Mouse (Mus musculus) liver, embryonic 15.5 days (tissue): ENCODE results near the gene Qrfp. TPM values are rescaled to one million over a fixed set of nuclear protein-coding genes. Genes with fewer than 3 reads are reported as not detected.

Source experiments
- ATAC-seq: fragments of 200-750 bp; cut with Nextera tagmentation; 2 replicates; pipeline ENCODE4 v1.8.0; 2017; ENCODE audit warnings: moderate number of reproducible peaks, mild to moderate bottlenecking, moderate library complexity; ENCODE audit not compliant: insufficient read depth
- H3K27ac ChIP-seq: fragments of 300-500 bp; sonication (generic); replicated peaks from 2 replicates; pipeline ENCODE4 v1.5.1; 2015; ENCODE audit warnings: mild to moderate bottlenecking, inconsistent platforms
- H3K27me3 ChIP-seq: fragments of 300-500 bp; sonication (generic); 2 replicates; pipeline ENCODE4 v1.6.1; 2015; ENCODE audit warnings: mild to moderate bottlenecking, inconsistent platforms
- H3K36me3 ChIP-seq: fragments of 300-500 bp; sonication (generic); replicated peaks from 2 replicates; pipeline ENCODE4 v1.6.1; 2015; ENCODE audit warnings: moderate library complexity, mild to moderate bottlenecking, inconsistent platforms
- H3K4me1 ChIP-seq: fragments of 300-500 bp; sonication (generic); replicated peaks from 2 replicates; pipeline ENCODE4 v1.6.1; 2015; ENCODE audit warnings: inconsistent platforms
- H3K4me2 ChIP-seq: fragments of 300-500 bp; sonication (generic); 2 replicates; pipeline ENCODE4 v1.6.1; 2015; ENCODE audit warnings: moderate library complexity, mild to moderate bottlenecking, inconsistent platforms
- H3K4me3 ChIP-seq: fragments of 300-500 bp; sonication (generic); replicated peaks from 2 replicates; pipeline ENCODE4 v1.5.1; 2015; ENCODE audit warnings: mild to moderate bottlenecking, inconsistent platforms
- H3K9ac ChIP-seq: fragments of 300-500 bp; sonication (generic); 2 replicates; pipeline ENCODE4 v1.6.1; 2015; ENCODE audit warnings: moderate library complexity, mild to moderate bottlenecking, inconsistent platforms
- H3K9me3 ChIP-seq: fragments of 300-500 bp; sonication (generic); replicated peaks from 2 replicates; pipeline ENCODE4 v1.6.1; 2016; ENCODE audit warnings: inconsistent platforms
- WGBS: fragments of 180-500 bp; shearing (Covaris S2); methylation state at CpG from one replicate; pipeline ENCODE4 v1.1.7; 2015; ENCODE audit warnings: mixed read lengths; ENCODE audit not compliant: insufficient replicate concordance; 5-methylcytosine and 5-hydroxymethylcytosine counted together
- polyA plus RNA-seq: library from polyadenylated mRNA; unstranded; fragments of >200 nt; fragmentation: Nextera tagmentation; extraction: Ambion mirVana; gene quantifications from 2 replicates; pipeline ENCODE4 v1.2.1, GENCODE M21; 2015

Qrfp gene
- polyA plus RNA-seq, 1 experiment from 2014 or later, result 0.08 TPM

- ATAC-seq, result no peak
- Histone ChIP-seq H3K4me3 (no peak overlapping the region), H3K27me3 (no peaks in the 10 kb centered on the region), H3K4me2 (peak overlapping the region; percentile 30), H3K9me3 (no peaks in the 10 kb centered on the region), H3K36me3 (no peaks in the 10 kb centered on the region), H3K27ac (peak overlapping the region; percentile 25; the same call in 1 of the 2 replicates), H3K4me1 (peaks cover 64% of the 10 kb centered on the region), H3K9ac (0 out of 2 replicates have a peak overlapping the region, but pooled peaks have one; percentile 2)
- 21% methylated on average over 4 of the region's 4 CpGs for WGBS
Observed at GRCm38 (mm10) chr2:31769115-31769514, 41.3 kb downstream of the Qrfp start.

- no peak overlapping the region for H3K27ac ChIP-seq
- H3K4me1 ChIP-seq, result peaks cover 70% of the 10 kb centered on the region
- no peak for ATAC-seq
- no peak overlapping the region for H3K9ac ChIP-seq
- no peaks in the 10 kb centered on the region for H3K36me3 ChIP-seq
- H3K27me3 ChIP-seq, result no peaks in the 10 kb centered on the region
- WGBS, result 62% methylated on average over 4 of the region's 4 CpGs
- no peaks in the 10 kb centered on the region for H3K9me3 ChIP-seq
- H3K4me2 ChIP-seq, result no peak overlapping the region
- no peak overlapping the region for H3K4me3 ChIP-seq
Observed at GRCm38 (mm10) chr2:31767815-31768214, 42.6 kb downstream of the Qrfp start.

GRCm38 (mm10) chr2:31767104-31767503 lies 43.3 kb downstream of the Qrfp start:
- H3K4me1 ChIP-seq, result peaks cover 70% of the 10 kb centered on the region
- H3K27me3 ChIP-seq, result no peaks in the 10 kb centered on the region
- H3K4me2 ChIP-seq, result no peak overlapping the region
- no peak for ATAC-seq
- H3K4me3 ChIP-seq, result no peak overlapping the region
- H3K9me3 ChIP-seq, result no peaks in the 10 kb centered on the region
- 83% methylated on average over 6 of the region's 6 CpGs for WGBS
- H3K36me3 ChIP-seq, result no peaks in the 10 kb centered on the region
- H3K9ac ChIP-seq, result no peak overlapping the region
- no peak overlapping the region for H3K27ac ChIP-seq

GRCm38 (mm10) chr2:31763271-31763670 lies 47.1 kb downstream of the Qrfp start:
- no peaks in the 10 kb centered on the region for H3K27me3 ChIP-seq
- WGBS, result 25% methylated on average over 2 of the region's 2 CpGs
- H3K4me3 ChIP-seq, result no peak overlapping the region
- ATAC-seq, result no peak
- H3K9ac ChIP-seq, result no peak overlapping the region
- H3K27ac ChIP-seq, result 0 out of 2 replicates have a peak overlapping the region, but pooled peaks have one; percentile 6
- peaks cover 67% of the 10 kb centered on the region for H3K4me1 ChIP-seq
- H3K36me3 ChIP-seq, result no peaks in the 10 kb centered on the region
- H3K4me2 ChIP-seq, result no peak overlapping the region; the same call in 1 of the 2 replicates
- H3K9me3 ChIP-seq, result no peaks in the 10 kb centered on the region

- no peaks in the 10 kb centered on the region for H3K27me3 ChIP-seq
- no peak overlapping the region for H3K4me3 ChIP-seq
- H3K9ac ChIP-seq, result no peak overlapping the region
- H3K9me3 ChIP-seq, result no peaks in the 10 kb centered on the region
- H3K4me1 ChIP-seq, result peaks cover 64% of the 10 kb centered on the region
- ATAC-seq, result no peak
- 0 out of 2 replicates have a peak overlapping the region, but pooled peaks have one; percentile 6 for H3K27ac ChIP-seq
- no peak overlapping the region; the same call in 1 of the 2 replicates for H3K4me2 ChIP-seq
- no peaks in the 10 kb centered on the region for H3K36me3 ChIP-seq
- 52% methylated on average over 2 of the region's 2 CpGs for WGBS
Observed at GRCm38 (mm10) chr2:31762853-31763252, 47.5 kb downstream of the Qrfp start.

GRCm38 (mm10) chr2:31762155-31762554 lies 48.2 kb downstream of the Qrfp start:
- H3K9me3 ChIP-seq, result no peaks in the 10 kb centered on the region
- H3K9ac ChIP-seq, result no peak overlapping the region
- no peak overlapping the region; the same call in 1 of the 2 replicates for H3K4me2 ChIP-seq
- H3K27ac ChIP-seq, result no peak overlapping the region
- no peaks in the 10 kb centered on the region for H3K36me3 ChIP-seq
- H3K4me1 ChIP-seq, result peaks cover 62% of the 10 kb centered on the region
- no peak for ATAC-seq
- H3K4me3 ChIP-seq, result no peak overlapping the region
- no peaks in the 10 kb centered on the region for H3K27me3 ChIP-seq
- 65% methylated on average over 3 of the region's 3 CpGs for WGBS

- Histone ChIP-seq H3K27ac (peak overlapping the region; percentile 20; the same call in 1 of the 2 replicates), H3K4me3 (peak overlapping the region; percentile 70), H3K27me3 (no peaks in the 10 kb centered on the region), H3K4me2 (peak overlapping the region; percentile 88), H3K36me3 (no peaks in the 10 kb centered on the region), H3K4me1 (peaks cover 62% of the 10 kb centered on the region), H3K9ac (no peak overlapping the region), H3K9me3 (no peaks in the 10 kb centered on the region)
- no peak for ATAC-seq
- 40% methylated on average over 4 of the region's 4 CpGs for WGBS
Observed at GRCm38 (mm10) chr2:31761585-31761984, 48.8 kb downstream of the Qrfp start.

GRCm38 (mm10) chr2:31761115-31761531 lies 49.3 kb downstream of the Qrfp start:
- Histone ChIP-seq H3K36me3 (no peaks in the 10 kb centered on the region), H3K4me2 (peak overlapping the region; percentile 88), H3K4me1 (peaks cover 61% of the 10 kb centered on the region), H3K4me3 (peak overlapping the region; percentile 70), H3K27ac (peak overlapping the region; percentile 72; the same call in 1 of the 2 replicates), H3K9me3 (no peaks in the 10 kb centered on the region), H3K27me3 (no peaks in the 10 kb centered on the region), H3K9ac (no peak overlapping the region)
- ATAC-seq, result no peak
- 28% methylated on average over 7 of the region's 7 CpGs for WGBS

- H3K27me3 ChIP-seq, result no peaks in the 10 kb centered on the region
- H3K9me3 ChIP-seq, result no peaks in the 10 kb centered on the region
- peak overlapping the region; percentile 72; the same call in 1 of the 2 replicates for H3K27ac ChIP-seq
- peaks cover 55% of the 10 kb centered on the region for H3K4me1 ChIP-seq
- H3K9ac ChIP-seq, result peak overlapping the region; percentile 81
- peak overlapping the region; percentile 88 for H3K4me2 ChIP-seq
- ATAC-seq, result no peak
- no peaks in the 10 kb centered on the region; the same call in 1 of the 2 replicates for H3K36me3 ChIP-seq
- H3K4me3 ChIP-seq, result peak overlapping the region; percentile 70
- WGBS, result 7% methylated on average over 1 of the region's 1 CpGs
Observed at GRCm38 (mm10) chr2:31760486-31760885, 49.9 kb downstream of the Qrfp start.

GRCm38 (mm10) chr2:31759751-31760460 lies 50.5 kb downstream of the Qrfp start:
- peak overlapping the region; percentile 72 for H3K27ac ChIP-seq
- WGBS, result 1% methylated on average over 42 of the region's 42 CpGs
- ATAC-seq, result peak; percentile 86
- no peaks in the 10 kb centered on the region for H3K27me3 ChIP-seq
- H3K4me1 ChIP-seq, result peaks cover 50% of the 10 kb centered on the region
- peak overlapping the region; percentile 70 for H3K4me3 ChIP-seq
- H3K36me3 ChIP-seq, result no peaks in the 10 kb centered on the region; the same call in 1 of the 2 replicates
- H3K4me2 ChIP-seq, result peak overlapping the region; percentile 88
- peak overlapping the region; percentile 81 for H3K9ac ChIP-seq
- H3K9me3 ChIP-seq, result no peaks in the 10 kb centered on the region

- no peak for ATAC-seq
- peaks cover 50% of the 10 kb centered on the region for H3K4me1 ChIP-seq
- no peaks in the 10 kb centered on the region; the same call in 1 of the 2 replicates for H3K36me3 ChIP-seq
- no peaks in the 10 kb centered on the region for H3K9me3 ChIP-seq
- H3K27ac ChIP-seq, result no peak overlapping the region
- WGBS, result 70% methylated on average over 5 of the region's 5 CpGs
- H3K9ac ChIP-seq, result no peak overlapping the region
- peak overlapping the region; percentile 88 for H3K4me2 ChIP-seq
- no peak overlapping the region; the same call in 1 of the 2 replicates for H3K4me3 ChIP-seq
- H3K27me3 ChIP-seq, result no peaks in the 10 kb centered on the region
Observed at GRCm38 (mm10) chr2:31758966-31759365, 51.4 kb downstream of the Qrfp start.
